Mouse (Mus musculus) lung, embryonic 16.5 days (tissue): ENCODE results near the gene Adam11. TPM values are rescaled to one million over a fixed set of nuclear protein-coding genes. Genes with fewer than 3 reads are reported as not detected.

Experiments used
- ATAC-seq: fragments of 200-750 bp; cut with Nextera tagmentation; 2 replicates; pipeline ENCODE4 v1.8.0; 2017; ENCODE audit warnings: low read depth, mild to moderate bottlenecking, moderate library complexity
- H3K27ac ChIP-seq: fragments of 300-500 bp; sonication (generic); 2 replicates; pipeline ENCODE4 v1.5.1; 2014; ENCODE audit warnings: mild to moderate bottlenecking, control low read depth, low read length
- H3K27me3 ChIP-seq: fragments of 300-500 bp; sonication (generic); 2 replicates; pipeline ENCODE4 v1.6.1; 2014; ENCODE audit warnings: low read depth, low read length, mixed read lengths; ENCODE audit not compliant: control insufficient read depth, insufficient read depth
- H3K36me3 ChIP-seq: fragments of 300-500 bp; sonication (generic); 2 replicates; pipeline ENCODE4 v1.6.1; 2014; ENCODE audit warnings: low read length; ENCODE audit not compliant: control insufficient read depth, insufficient read depth
- H3K4me1 ChIP-seq: fragments of 300-500 bp; sonication (generic); replicated peaks from 2 replicates; pipeline ENCODE4 v1.6.1; 2014; ENCODE audit warnings: low read length, mixed read lengths; ENCODE audit not compliant: control insufficient read depth, insufficient read depth
- H3K4me2 ChIP-seq: fragments of 300-500 bp; sonication (generic); 2 replicates; pipeline ENCODE4 v1.6.1; 2014; ENCODE audit warnings: low read depth, low read length, control low read depth
- H3K4me3 ChIP-seq: fragments of 300-500 bp; sonication (generic); 2 replicates; pipeline ENCODE4 v1.5.1; 2014; ENCODE audit warnings: mild to moderate bottlenecking, low read length, control low read depth
- H3K9ac ChIP-seq: fragments of 300-500 bp; sonication (generic); 2 replicates; pipeline ENCODE4 v1.6.1; 2014; ENCODE audit warnings: low read length, control low read depth
- H3K9me3 ChIP-seq: fragments of 300-500 bp; sonication (generic); 2 replicates; pipeline ENCODE4 v1.6.1; 2016; ENCODE audit warnings: low read length; ENCODE audit not compliant: control insufficient read depth
- WGBS: fragments of 180-500 bp; shearing (Covaris S2); extraction: QIAGEN DNeasy Blood & Tissue Kit; methylation state at CpG from one replicate; pipeline ENCODE4 v1.1.7; 2014; 5-methylcytosine and 5-hydroxymethylcytosine counted together
- polyA plus RNA-seq: library from polyadenylated mRNA; unstranded; fragments of >200 nt; fragmentation: Nextera tagmentation; extraction: Ambion mirVana; gene quantifications from 2 replicates; pipeline ENCODE4 v1.2.1, GENCODE M21; 2015

Adam11 gene
- polyA plus RNA-seq, 1 experiment from 2014 or later: 5.1 TPM

- WGBS: 92% methylated on average over 6 of the region's 6 CpGs
- Histone ChIP-seq H3K36me3 (no peaks in the 10 kb centered on the region), H3K4me1 (peaks cover 4% of the 10 kb centered on the region), H3K4me3 (no peak overlapping the region), H3K27me3 (no peaks in the 10 kb centered on the region), H3K9me3 (no peaks in the 10 kb centered on the region), H3K27ac (no peak overlapping the region), H3K9ac (no peak overlapping the region), H3K4me2 (no peak overlapping the region)
- no peak for ATAC-seq
Observed at GRCm38 (mm10) chr11:102734961-102735360, 26.3 kb upstream of the Adam11 start.

- Histone ChIP-seq H3K4me2 (no peak overlapping the region), H3K9me3 (no peaks in the 10 kb centered on the region), H3K4me1 (peaks cover 4% of the 10 kb centered on the region), H3K9ac (no peak overlapping the region), H3K27me3 (no peaks in the 10 kb centered on the region; the same call in none of the 2 replicates), H3K27ac (no peak overlapping the region), H3K36me3 (no peaks in the 10 kb centered on the region), H3K4me3 (no peak overlapping the region)
- ATAC-seq: no peak
- 83% methylated on average over 3 of the region's 3 CpGs for WGBS
Observed at GRCm38 (mm10) chr11:102738046-102738445, 23.2 kb upstream of the Adam11 start.

- Histone ChIP-seq H3K9me3 (no peaks in the 10 kb centered on the region), H3K9ac (0 out of 2 replicates have a peak overlapping the region, but pooled peaks have one; percentile 3), H3K4me3 (peak overlapping the region; percentile 28), H3K27me3 (no peaks in the 10 kb centered on the region; the same call in none of the 2 replicates), H3K27ac (no peak overlapping the region), H3K36me3 (no peaks in the 10 kb centered on the region), H3K4me2 (peak overlapping the region; percentile 53), H3K4me1 (peaks cover 4% of the 10 kb centered on the region)
- ATAC-seq: peak; percentile 52
- 6% methylated on average over 20 of the region's 20 CpGs for WGBS
Observed at GRCm38 (mm10) chr11:102739278-102739966, 21.8 kb upstream of the Adam11 start.

GRCm38 (mm10) chr11:102740634-102741033 is 20.6 kb upstream of the Adam11 start:
- H3K9me3 ChIP-seq: no peaks in the 10 kb centered on the region
- no peak overlapping the region for H3K4me3 ChIP-seq
- peaks cover 4% of the 10 kb centered on the region for H3K4me1 ChIP-seq
- ATAC-seq: no peak
- no peaks in the 10 kb centered on the region; the same call in none of the 2 replicates for H3K27me3 ChIP-seq
- H3K4me2 ChIP-seq: no peak overlapping the region
- whole genome bisulfite sequencing: 67% methylated on average over 10 of the region's 11 CpGs
- H3K36me3 ChIP-seq: no peaks in the 10 kb centered on the region
- H3K9ac ChIP-seq: no peak overlapping the region
- H3K27ac ChIP-seq: no peak overlapping the region

- no peaks in the 10 kb centered on the region for H3K36me3 ChIP-seq
- WGBS: 16% methylated on average over 22 of the region's 22 CpGs
- no peak overlapping the region for H3K27ac ChIP-seq
- H3K9ac ChIP-seq: peak overlapping the region; percentile 44; the same call in 1 of the 2 replicates
- H3K27me3 ChIP-seq: no peaks in the 10 kb centered on the region; the same call in none of the 2 replicates
- peak overlapping the region; percentile 25; the same call in 1 of the 2 replicates for H3K4me2 ChIP-seq
- ATAC-seq: no peak
- H3K4me1 ChIP-seq: peaks cover 4% of the 10 kb centered on the region
- H3K9me3 ChIP-seq: no peaks in the 10 kb centered on the region
- H3K4me3 ChIP-seq: no peak overlapping the region
Observed at GRCm38 (mm10) chr11:102741129-102741950, 19.9 kb upstream of the Adam11 start.

GRCm38 (mm10) chr11:102742066-102742465 is 19.2 kb upstream of the Adam11 start:
- no peak for ATAC-seq
- no peak overlapping the region for H3K9ac ChIP-seq
- H3K27ac ChIP-seq: no peak overlapping the region
- peaks cover 4% of the 10 kb centered on the region for H3K4me1 ChIP-seq
- H3K4me3 ChIP-seq: no peak overlapping the region
- H3K9me3 ChIP-seq: no peaks in the 10 kb centered on the region
- H3K27me3 ChIP-seq: no peaks in the 10 kb centered on the region; the same call in none of the 2 replicates
- H3K4me2 ChIP-seq: no peak overlapping the region
- no peaks in the 10 kb centered on the region for H3K36me3 ChIP-seq
- WGBS: 57% methylated on average over 7 of the region's 7 CpGs

- H3K36me3 ChIP-seq: no peaks in the 10 kb centered on the region
- no peaks in the 10 kb centered on the region; the same call in none of the 2 replicates for H3K27me3 ChIP-seq
- H3K9ac ChIP-seq: no peak overlapping the region
- H3K4me3 ChIP-seq: no peak overlapping the region
- H3K4me1 ChIP-seq: peaks cover 4% of the 10 kb centered on the region
- H3K9me3 ChIP-seq: no peaks in the 10 kb centered on the region
- H3K4me2 ChIP-seq: no peak overlapping the region
- WGBS: 68% methylated on average over 5 of the region's 5 CpGs
- ATAC-seq: no peak
- H3K27ac ChIP-seq: no peak overlapping the region
Observed at GRCm38 (mm10) chr11:102742843-102743242, 18.4 kb upstream of the Adam11 start.

GRCm38 (mm10) chr11:102744746-102745145 is 16.5 kb upstream of the Adam11 start:
- no peaks in the 10 kb centered on the region; the same call in none of the 2 replicates for H3K27me3 ChIP-seq
- peaks cover 3% of the 10 kb centered on the region; the same call in 1 of the 2 replicates for H3K4me1 ChIP-seq
- H3K4me2 ChIP-seq: no peak overlapping the region
- H3K9ac ChIP-seq: no peak overlapping the region
- ATAC-seq: no peak
- no peaks in the 10 kb centered on the region for H3K9me3 ChIP-seq
- no peak overlapping the region for H3K27ac ChIP-seq
- H3K4me3 ChIP-seq: no peak overlapping the region
- WGBS: 81% methylated on average over 3 of the region's 3 CpGs
- no peaks in the 10 kb centered on the region for H3K36me3 ChIP-seq

GRCm38 (mm10) chr11:102747866-102748265 is 13.4 kb upstream of the Adam11 start:
- Histone ChIP-seq H3K9me3 (no peaks in the 10 kb centered on the region), H3K27me3 (no peaks in the 10 kb centered on the region), H3K36me3 (no peaks in the 10 kb centered on the region), H3K9ac (no peak overlapping the region), H3K27ac (no peak overlapping the region), H3K4me3 (no peak overlapping the region), H3K4me1 (0 out of 2 replicates have a peak, but pooled peaks cover 3% of the 10 kb centered on the region), H3K4me2 (no peak overlapping the region)
- WGBS: 47% methylated on average over 1 of the region's 1 CpGs
- ATAC-seq: no peak
